Mouse (Mus musculus): ENCODE data around the gene Olfr199. TPM values are rescaled to one million over a fixed set of nuclear protein-coding genes. Genes with fewer than 3 reads are reported as not detected.
A peak's percentile ranks its signal among the peaks of the same experiment; 100 is the strongest.
"Not testable (repeated sequence)": the region's sequence is repeated elsewhere in the genome, so short reads cannot be mapped to it uniquely, and the experiment has no call there.

The Olfr199 gene
- polyA plus RNA-seq (2015; fragmentation: Nextera tagmentation; extraction: Ambion mirVana), result not detected in 2 replicates

GRCm38 (mm10) chr16:59219667-59220066 is at the start of gene Olfr199:
TSS of gene Olfr199 (minus strand) at chr16:59219767.
- 82% methylated on average over 1 of the region's 1 CpGs for WGBS
- not testable (repeated sequence) for H3K27ac ChIP-seq (ENCODE audit: low read depth, low read length); ATAC-seq; H3K4me2 ChIP-seq (replicated peaks; ENCODE audit: low read depth); H3K4me1 ChIP-seq (replicated peaks; ENCODE audit: control insufficient read depth, insufficient read depth, low read length); H3K9ac ChIP-seq (ENCODE audit: low read depth, low read length); H3K27me3 ChIP-seq (replicated peaks; ENCODE audit: control insufficient read depth, insufficient read depth, low read length); H3K4me3 ChIP-seq (ENCODE audit: low read depth, low read length); H3K36me3 ChIP-seq (ENCODE audit: control insufficient read depth, insufficient read depth); H3K9me3 ChIP-seq (ENCODE audit: control insufficient read depth)

DNA sequence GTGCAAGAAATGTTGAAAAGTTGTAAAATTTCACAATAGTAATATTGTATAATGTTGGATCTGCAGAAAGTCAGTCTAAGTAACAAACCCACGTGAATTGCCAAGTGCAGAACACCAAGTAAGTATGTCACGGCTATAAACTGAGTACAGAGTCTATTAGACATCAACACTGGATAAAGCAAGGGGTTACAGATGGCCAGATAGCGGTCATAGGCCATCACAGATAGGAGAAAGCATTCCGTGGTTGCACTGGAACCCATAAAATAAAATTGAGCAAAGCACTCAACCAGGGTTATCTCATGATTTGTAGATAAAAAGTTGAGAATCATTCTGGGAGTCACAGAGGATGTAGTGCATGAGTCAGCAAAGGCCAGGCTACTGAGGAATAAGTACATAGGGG is 49.5 kb upstream of the Olfr199 start:
- H3K36me3 ChIP-seq (ENCODE audit: control insufficient read depth, insufficient read depth); H3K27ac ChIP-seq (ENCODE audit: low read depth, low read length); H3K9me3 ChIP-seq (ENCODE audit: control insufficient read depth); H3K4me2 ChIP-seq (replicated peaks; ENCODE audit: low read depth); H3K27me3 ChIP-seq (replicated peaks; ENCODE audit: control insufficient read depth, insufficient read depth, low read length); H3K4me3 ChIP-seq (ENCODE audit: low read depth, low read length); H3K4me1 ChIP-seq (replicated peaks; ENCODE audit: control insufficient read depth, insufficient read depth, low read length); H3K9ac ChIP-seq (ENCODE audit: low read depth, low read length): not testable (repeated sequence)
- WGBS, result 53% methylated on average over 4 of the region's 4 CpGs
- peak; percentile 93 for ATAC-seq

GRCm38 (mm10) chr16:59249684-59250083 is 30.1 kb upstream of the Olfr199 start:
- WGBS, result 85% methylated on average over 17 of the region's 17 CpGs
- H3K36me3 ChIP-seq (ENCODE audit: control insufficient read depth, insufficient read depth), result no peaks in the 10 kb centered on the region
- no peaks in the 10 kb centered on the region for H3K4me1 ChIP-seq (replicated peaks; ENCODE audit: control insufficient read depth, insufficient read depth, low read length)
- H3K27me3 ChIP-seq (replicated peaks; ENCODE audit: control insufficient read depth, insufficient read depth, low read length), result no peaks in the 10 kb centered on the region
- no peak overlapping the region for H3K4me3 ChIP-seq (ENCODE audit: low read depth, low read length)
- ATAC-seq, result no peak
- H3K9me3 ChIP-seq (ENCODE audit: control insufficient read depth), result no peaks in the 10 kb centered on the region
- no peak overlapping the region for H3K4me2 ChIP-seq (replicated peaks; ENCODE audit: low read depth)
- TF ChIP-seq CTCF (IDR thresholded peaks at IDR 0.05; ENCODE audit: low read depth), result no peak
- H3K27ac ChIP-seq (ENCODE audit: low read depth, low read length), result no peak overlapping the region
- no peak overlapping the region for H3K9ac ChIP-seq (ENCODE audit: low read depth, low read length)

DNA sequence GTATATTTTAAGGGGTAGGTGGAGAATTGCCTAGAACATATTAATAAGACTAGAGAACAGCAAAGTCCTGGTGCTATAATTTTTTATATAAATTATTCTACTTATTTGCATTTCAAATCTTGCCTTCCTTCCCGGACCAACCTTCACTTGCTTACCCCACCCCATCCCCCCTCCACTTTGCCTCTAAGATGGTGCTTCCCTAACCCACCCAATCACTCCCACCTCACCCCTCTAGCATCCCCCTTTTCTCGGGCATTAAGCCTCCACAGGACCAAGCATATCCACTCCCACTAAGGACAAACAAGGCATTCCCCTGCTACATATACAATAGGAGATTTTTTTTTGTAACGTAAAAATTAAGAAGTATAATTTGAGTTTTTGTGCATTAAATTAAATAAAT is 1.7 kb downstream of the Olfr199 start:
- not testable (repeated sequence) for H3K27me3 ChIP-seq (replicated peaks; ENCODE audit: control insufficient read depth, insufficient read depth, low read length); H3K36me3 ChIP-seq (ENCODE audit: control insufficient read depth, insufficient read depth); H3K4me2 ChIP-seq (replicated peaks; ENCODE audit: low read depth); H3K4me1 ChIP-seq (replicated peaks; ENCODE audit: control insufficient read depth, insufficient read depth, low read length); H3K9ac ChIP-seq (ENCODE audit: low read depth, low read length); H3K4me3 ChIP-seq (ENCODE audit: low read depth, low read length); H3K9me3 ChIP-seq (ENCODE audit: control insufficient read depth); ATAC-seq; H3K27ac ChIP-seq (ENCODE audit: low read depth, low read length)
- 77% methylated on average over 3 of the region's 3 CpGs for WGBS

GRCm38 (mm10) chr16:59203433-59203832 is 16.1 kb downstream of the Olfr199 start, which contains the start of gene Olfr198:
TSS of gene Olfr198 (minus strand) at chr16:59203533.
- not testable (repeated sequence) for H3K4me3 ChIP-seq (ENCODE audit: low read depth, low read length); H3K9me3 ChIP-seq (ENCODE audit: control insufficient read depth); ATAC-seq; H3K4me1 ChIP-seq (replicated peaks; ENCODE audit: control insufficient read depth, insufficient read depth, low read length); H3K4me2 ChIP-seq (replicated peaks; ENCODE audit: low read depth); H3K36me3 ChIP-seq (ENCODE audit: control insufficient read depth, insufficient read depth); H3K27ac ChIP-seq (ENCODE audit: low read depth, low read length); H3K9ac ChIP-seq (ENCODE audit: low read depth, low read length); H3K27me3 ChIP-seq (replicated peaks; ENCODE audit: control insufficient read depth, insufficient read depth, low read length)
- 70% methylated on average over 1 of the region's 1 CpGs for WGBS

GRCm38 (mm10) chr16:59170354-59170753 is 49.2 kb downstream of the Olfr199 start, which contains the start of gene Olfr196:
TSS of gene Olfr196 (minus strand) at chr16:59170454.
- H3K9me3 ChIP-seq (ENCODE audit: control insufficient read depth), result no peaks in the 10 kb centered on the region
- no peaks in the 10 kb centered on the region for H3K4me1 ChIP-seq (replicated peaks; ENCODE audit: control insufficient read depth, insufficient read depth, low read length)
- ATAC-seq, result no peak
- H3K27me3 ChIP-seq (replicated peaks; ENCODE audit: control insufficient read depth, insufficient read depth, low read length), result no peaks in the 10 kb centered on the region
- H3K4me2 ChIP-seq (replicated peaks; ENCODE audit: low read depth), result no peak within 1 kb of the TSS
- WGBS, result 68% methylated on average over 3 of the region's 3 CpGs
- no peaks in the 10 kb centered on the region for H3K36me3 ChIP-seq (ENCODE audit: control insufficient read depth, insufficient read depth)
- no peak within 1 kb of the TSS for H3K9ac ChIP-seq (ENCODE audit: low read depth, low read length)
- H3K27ac ChIP-seq (ENCODE audit: low read depth, low read length), result no peak within 1 kb of the TSS
- no peak within 1 kb of the TSS for H3K4me3 ChIP-seq (ENCODE audit: low read depth, low read length)
- no peak for TF ChIP-seq CTCF (IDR thresholded peaks at IDR 0.05; ENCODE audit: low read depth)

Other genes with a start within 250 kb of the Olfr199 start
- not detected in 2 replicates for gene Olfr183, start 224.4 kb downstream of the Olfr199 start, polyA plus RNA-seq (2015; fragmentation: Nextera tagmentation; extraction: Ambion mirVana)
- gene Olfr186, start 189.5 kb downstream of the Olfr199 start, polyA plus RNA-seq (2015; fragmentation: Nextera tagmentation; extraction: Ambion mirVana), result not detected in 2 replicates
- not detected in 2 replicates for gene Olfr187, start 180.0 kb downstream of the Olfr199 start, polyA plus RNA-seq (2015; fragmentation: Nextera tagmentation; extraction: Ambion mirVana)
- gene Olfr190, start 141.8 kb downstream of the Olfr199 start, polyA plus RNA-seq (2015; fragmentation: Nextera tagmentation; extraction: Ambion mirVana), result 0.03 and 0.07 TPM in 2 replicates
- not detected in 2 replicates for gene Olfr191, start 129.9 kb downstream of the Olfr199 start, polyA plus RNA-seq (2015; fragmentation: Nextera tagmentation; extraction: Ambion mirVana)
- gene Olfr193, start 107.9 kb downstream of the Olfr199 start, polyA plus RNA-seq (2015; fragmentation: Nextera tagmentation; extraction: Ambion mirVana), result not detected in 2 replicates
- not detected in 2 replicates for gene Olfr194, start 98.7 kb downstream of the Olfr199 start, polyA plus RNA-seq (2015; fragmentation: Nextera tagmentation; extraction: Ambion mirVana)
- gene Olfr195, start 72.7 kb downstream of the Olfr199 start, polyA plus RNA-seq (2015; fragmentation: Nextera tagmentation; extraction: Ambion mirVana), result not detected in 2 replicates
- not detected in 2 replicates for gene Olfr196, start 49.3 kb downstream of the Olfr199 start, polyA plus RNA-seq (2015; fragmentation: Nextera tagmentation; extraction: Ambion mirVana)
- gene Olfr198, start 16.2 kb downstream of the Olfr199 start, polyA plus RNA-seq (2015; fragmentation: Nextera tagmentation; extraction: Ambion mirVana), result not detected in 2 replicates
- gene Olfr201, start 52.9 kb upstream of the Olfr199 start, polyA plus RNA-seq (2015; fragmentation: Nextera tagmentation; extraction: Ambion mirVana), result 0.05 and 0.09 TPM in 2 replicates
- not detected in 2 replicates for gene Olfr202, start 67.0 kb upstream of the Olfr199 start, polyA plus RNA-seq (2015; fragmentation: Nextera tagmentation; extraction: Ambion mirVana)
- gene Olfr203, start 79.1 kb upstream of the Olfr199 start, polyA plus RNA-seq (2015; fragmentation: Nextera tagmentation; extraction: Ambion mirVana), result 0.10 TPM in 1 of 2 replicates, not detected in the other
- gene Olfr204, start 98.5 kb upstream of the Olfr199 start, polyA plus RNA-seq (2015; fragmentation: Nextera tagmentation; extraction: Ambion mirVana), result not detected in 2 replicates
- gene Olfr205, start 111.4 kb upstream of the Olfr199 start, polyA plus RNA-seq (2015; fragmentation: Nextera tagmentation; extraction: Ambion mirVana), result not detected in 2 replicates
- gene Olfr206, start 129.5 kb upstream of the Olfr199 start, polyA plus RNA-seq (2015; fragmentation: Nextera tagmentation; extraction: Ambion mirVana), result not detected in 2 replicates
- gene Olfr209, start 144.2 kb upstream of the Olfr199 start, polyA plus RNA-seq (2015; fragmentation: Nextera tagmentation; extraction: Ambion mirVana), result not detected in 2 replicates
- not detected in 2 replicates for gene Gabrr3, start 187.6 kb upstream of the Olfr199 start, polyA plus RNA-seq (2015; fragmentation: Nextera tagmentation; extraction: Ambion mirVana)

Measured in intestine, postnatal 0 days (tissue).